Mouse (Mus musculus): ENCODE measurements around the gene Mycn. TPM values are rescaled to one million over a fixed set of nuclear protein-coding genes. Genes with fewer than 3 reads are reported as not detected.

Gene Mycn
- polyA plus RNA-seq, 1 experiment, result 0.39 TPM

GRCm38 (mm10) chr12:12943288-12943687 is 1.6 kb upstream of the Mycn start:
- Histone ChIP-seq H3K4me1 (ENCODE audit: control insufficient read depth, insufficient read depth, low read length) (peaks cover 7% of the 10 kb centered on the region; the same call in 1 of the 2 replicates), H3K4me3 (ENCODE audit: insufficient read depth, low read length) (no peak overlapping the region), H3K27ac (ENCODE audit: insufficient read depth, low read length) (no peak overlapping the region)
- no peak for TF ChIP-seq CTCF (IDR thresholded peaks at IDR 0.05; ENCODE audit: borderline replicate concordance, insufficient read depth, low read length)
- no peak for TF ChIP-seq POLR2A (IDR thresholded peaks at IDR 0.05; ENCODE audit: low read depth, low read length)

- Histone ChIP-seq H3K27ac (ENCODE audit: insufficient read depth, low read length) (no peak overlapping the region), H3K4me1 (ENCODE audit: control insufficient read depth, insufficient read depth, low read length) (peaks cover 7% of the 10 kb centered on the region; the same call in 1 of the 2 replicates), H3K4me3 (ENCODE audit: insufficient read depth, low read length) (peak overlapping the region; percentile 44)
- no peak for TF ChIP-seq POLR2A (IDR thresholded peaks at IDR 0.05; ENCODE audit: low read depth, low read length)
- peak; percentile 65 for TF ChIP-seq CTCF (IDR thresholded peaks at IDR 0.05; ENCODE audit: borderline replicate concordance, insufficient read depth, low read length)
Observed at GRCm38 (mm10) chr12:12942364-12943050, 793 bp upstream of the Mycn start.

GRCm38 (mm10) chr12:12941129-12941504 is 597 bp downstream of the Mycn start:
- Histone ChIP-seq H3K4me1 (ENCODE audit: control insufficient read depth, insufficient read depth, low read length) (peaks cover 7% of the 10 kb centered on the region; the same call in 1 of the 2 replicates), H3K4me3 (ENCODE audit: insufficient read depth, low read length) (peak overlapping the region; percentile 54), H3K27ac (ENCODE audit: insufficient read depth, low read length) (no peak overlapping the region)
- TF ChIP-seq POLR2A (IDR thresholded peaks at IDR 0.05; ENCODE audit: low read depth, low read length) (no peak), CTCF (IDR thresholded peaks at IDR 0.05; ENCODE audit: borderline replicate concordance, insufficient read depth, low read length) (no peak)

- H3K27ac ChIP-seq (ENCODE audit: insufficient read depth, low read length), result no peak overlapping the region
- peaks cover 7% of the 10 kb centered on the region; the same call in 1 of the 2 replicates for H3K4me1 ChIP-seq (ENCODE audit: control insufficient read depth, insufficient read depth, low read length)
- no peak for TF ChIP-seq CTCF (IDR thresholded peaks at IDR 0.05; ENCODE audit: borderline replicate concordance, insufficient read depth, low read length)
- no peak for TF ChIP-seq POLR2A (IDR thresholded peaks at IDR 0.05; ENCODE audit: low read depth, low read length)
- H3K4me3 ChIP-seq (ENCODE audit: insufficient read depth, low read length), result peak overlapping the region; percentile 54
Observed at GRCm38 (mm10) chr12:12940466-12941128, 1.1 kb downstream of the Mycn start.

- no peak for TF ChIP-seq POLR2A (IDR thresholded peaks at IDR 0.05; ENCODE audit: low read depth, low read length)
- TF ChIP-seq CTCF (IDR thresholded peaks at IDR 0.05; ENCODE audit: borderline replicate concordance, insufficient read depth, low read length), result no peak
- H3K27ac ChIP-seq (ENCODE audit: insufficient read depth, low read length), result no peak overlapping the region
- H3K4me3 ChIP-seq (ENCODE audit: insufficient read depth, low read length), result peak overlapping the region; percentile 54
- peaks cover 7% of the 10 kb centered on the region; the same call in 1 of the 2 replicates for H3K4me1 ChIP-seq (ENCODE audit: control insufficient read depth, insufficient read depth, low read length)
Observed at GRCm38 (mm10) chr12:12939581-12940465, 1.9 kb downstream of the Mycn start.

- Histone ChIP-seq H3K27ac (ENCODE audit: insufficient read depth, low read length) (no peak overlapping the region), H3K4me1 (ENCODE audit: control insufficient read depth, insufficient read depth, low read length) (peaks cover 7% of the 10 kb centered on the region; the same call in 1 of the 2 replicates), H3K4me3 (ENCODE audit: insufficient read depth, low read length) (peak overlapping the region; percentile 3)
- TF ChIP-seq POLR2A (IDR thresholded peaks at IDR 0.05; ENCODE audit: low read depth, low read length) (no peak), CTCF (IDR thresholded peaks at IDR 0.05; ENCODE audit: borderline replicate concordance, insufficient read depth, low read length) (peak; percentile 60; the same call in 1 of the 2 replicates)
Observed at GRCm38 (mm10) chr12:12938850-12939249, 2.9 kb downstream of the Mycn start.

GRCm38 (mm10) chr12:12938361-12938760 is 3.4 kb downstream of the Mycn start:
- TF ChIP-seq CTCF (IDR thresholded peaks at IDR 0.05; ENCODE audit: borderline replicate concordance, insufficient read depth, low read length) (no peak), POLR2A (IDR thresholded peaks at IDR 0.05; ENCODE audit: low read depth, low read length) (no peak)
- peak overlapping the region; percentile 3; the same call in 1 of the 2 replicates for H3K4me3 ChIP-seq (ENCODE audit: insufficient read depth, low read length)
- peaks cover 7% of the 10 kb centered on the region; the same call in 1 of the 2 replicates for H3K4me1 ChIP-seq (ENCODE audit: control insufficient read depth, insufficient read depth, low read length)
- H3K27ac ChIP-seq (ENCODE audit: insufficient read depth, low read length), result no peak overlapping the region

GRCm38 (mm10) chr12:12937746-12938145 is 4.0 kb downstream of the Mycn start:
- peaks cover 7% of the 10 kb centered on the region; the same call in 1 of the 2 replicates for H3K4me1 ChIP-seq (ENCODE audit: control insufficient read depth, insufficient read depth, low read length)
- no peak for TF ChIP-seq POLR2A (IDR thresholded peaks at IDR 0.05; ENCODE audit: low read depth, low read length)
- no peak for TF ChIP-seq CTCF (IDR thresholded peaks at IDR 0.05; ENCODE audit: borderline replicate concordance, insufficient read depth, low read length)
- H3K27ac ChIP-seq (ENCODE audit: insufficient read depth, low read length), result no peak overlapping the region
- no peak overlapping the region for H3K4me3 ChIP-seq (ENCODE audit: insufficient read depth, low read length)

- H3K4me3 ChIP-seq (ENCODE audit: insufficient read depth, low read length), result no peak overlapping the region
- TF ChIP-seq CTCF (IDR thresholded peaks at IDR 0.05; ENCODE audit: borderline replicate concordance, insufficient read depth, low read length), result no peak
- TF ChIP-seq POLR2A (IDR thresholded peaks at IDR 0.05; ENCODE audit: low read depth, low read length), result no peak
- no peak overlapping the region for H3K27ac ChIP-seq (ENCODE audit: insufficient read depth, low read length)
- peaks cover 7% of the 10 kb centered on the region; the same call in 1 of the 2 replicates for H3K4me1 ChIP-seq (ENCODE audit: control insufficient read depth, insufficient read depth, low read length)
Observed at GRCm38 (mm10) chr12:12937088-12937487, 4.6 kb downstream of the Mycn start.

Measured in embryonic fibroblast, embryonic 13.5 days (primary cell).